Mouse (Mus musculus) testis, postnatal 10 days (tissue): ENCODE measurements around the gene Rps18.
"Not testable (repeated sequence)": the region's sequence is repeated elsewhere in the genome, so short reads cannot be mapped to it uniquely, and the experiment has no call there.

Experiments used
- DNase-seq: peaks from one replicate; pipeline ENCODE4 v3.0.0; 2021; ENCODE audit warnings: low spot score

The Rps18 gene

GRCm38 (mm10) chr17:33904835-33905234 lies 51.0 kb downstream of the Rps18 start, which contains the start of gene Platr17:
TSS of gene Platr17 (plus strand) at chr17:33905135.
- DNase-seq = not testable (repeated sequence)

- not testable (repeated sequence) for DNase-seq
These were observed 51.7 kb downstream of the Rps18 start for GRCm38 (mm10) chr17:33903911-33904651.

- DNase-seq = no peak
These were observed 53.3 kb downstream of the Rps18 start for GRCm38 (mm10) chr17:33902491-33902890.

- DNase-seq = no peak
These were observed 53.7 kb downstream of the Rps18 start for GRCm38 (mm10) chr17:33902079-33902478.
